In the genomic region with DNA sequence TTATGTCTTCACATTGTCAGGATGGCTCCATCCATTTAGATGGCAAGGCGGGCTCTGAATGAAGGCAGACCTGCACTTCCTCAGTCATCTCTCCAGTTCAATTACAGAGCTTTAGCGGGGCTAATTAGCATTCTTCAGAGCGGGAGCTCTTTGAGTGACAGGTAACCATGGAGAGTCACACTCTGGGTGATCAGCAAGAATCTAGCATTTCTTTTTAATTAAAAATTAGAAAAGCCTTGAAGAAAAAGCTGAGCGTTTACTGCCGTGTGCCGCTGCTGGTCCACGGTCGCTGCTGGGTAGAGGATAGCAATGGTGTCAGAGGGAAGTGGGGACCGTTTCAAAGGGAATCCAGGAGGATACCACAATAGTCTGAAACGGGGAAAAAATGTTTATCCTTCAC, we compare ENCODE assay signal across 11 mouse cellular contexts.
DNase-seq lines count a peak whose midpoint lies in the region; ATAC-seq lines count a peak whose summit lies in the region.
"Had no signal": no experiment of that assay in that cellular context is flagged by ENCODE, and none has a peak within 500 bp of the region (broad histone marks: within the 10 kb centered on the region; RNA-seq: fewer than 3 reads in every experiment).

No protein-coding gene starts in this region.

- peak overlapping the region; percentile 56 for H3K4me2 ChIP-seq in forebrain, embryonic 13.5 days
- H3K4me2 ChIP-seq in limb, embryonic 12.5 days, result peak overlapping the region; percentile 37
- H3K4me2 ChIP-seq: embryonic facial prominence, embryonic 15.5 days; liver, embryonic 15.5 days had no signal

- H3K27me3 ChIP-seq in forebrain, embryonic 13.5 days, result no peaks in the 10 kb centered on the region
- no peaks in the 10 kb centered on the region for H3K27me3 ChIP-seq in limb, embryonic 12.5 days
- H3K27me3 ChIP-seq: embryonic facial prominence, embryonic 15.5 days; liver, embryonic 15.5 days had no signal

- no peaks in the 10 kb centered on the region for H3K9me3 ChIP-seq in forebrain, embryonic 13.5 days (replicated peaks)
- no peaks in the 10 kb centered on the region for H3K9me3 ChIP-seq in limb, embryonic 12.5 days
- H3K9me3 ChIP-seq: embryonic facial prominence, embryonic 15.5 days; liver, embryonic 15.5 days had no signal

- ATAC-seq in forebrain, embryonic 13.5 days, result peak; percentile 93
- ATAC-seq in limb, embryonic 12.5 days (ENCODE audit: insufficient number of reproducible peaks, insufficient read depth, low FRiP score, low TSS enrichment, low read depth), result no peak
- no peak for ATAC-seq in activated CD4-positive, CD25-positive, alpha-beta regulatory T cell, adult 4 months
- ATAC-seq: CD4-positive, CD25-positive, alpha-beta regulatory T cell, adult 4 months had no signal

- peaks cover 21% of the 10 kb centered on the region for H3K4me1 ChIP-seq in forebrain, embryonic 13.5 days
- H3K4me1 ChIP-seq in limb, embryonic 12.5 days (replicated peaks), result peaks cover 21% of the 10 kb centered on the region
- H3K4me1 ChIP-seq: embryonic facial prominence, embryonic 15.5 days; liver, embryonic 15.5 days had no signal

- DNase-seq in layer of hippocampus, adult 18-20 months (ENCODE audit: low spot score in 2 of 2), result peak; percentile 13 to 39
- DNase-seq in layer of hippocampus, adult 11-12 months (ENCODE audit: low spot score), result no peak
- DNase-seq in retina, embryonic 14.5 days (ENCODE audit: low spot score), result peak; percentile 39
- DNase-seq in natural killer cell, adult 2 months (ENCODE audit: low spot score in 2 of 2), result no peak
- DNase-seq in T-cell, adult 2 months (ENCODE audit: low spot score), result no peak

- peak overlapping the region; percentile 30 for H3K4me3 ChIP-seq in forebrain, embryonic 13.5 days
- no peak overlapping the region for H3K4me3 ChIP-seq in limb, embryonic 12.5 days (replicated peaks)
- H3K4me3 ChIP-seq: embryonic facial prominence, embryonic 15.5 days; liver, embryonic 15.5 days had no signal

- H3K27ac ChIP-seq in forebrain, embryonic 13.5 days, result peak overlapping the region; percentile 69
- peak overlapping the region; percentile 56; the same call in 1 of the 2 replicates for H3K27ac ChIP-seq in limb, embryonic 12.5 days
- H3K27ac ChIP-seq: embryonic facial prominence, embryonic 15.5 days; liver, embryonic 15.5 days had no signal

- H3K9ac ChIP-seq in forebrain, embryonic 13.5 days, result peak overlapping the region; percentile 59
- no peak overlapping the region for H3K9ac ChIP-seq in limb, embryonic 12.5 days (replicated peaks)
- H3K9ac ChIP-seq: embryonic facial prominence, embryonic 15.5 days; liver, embryonic 15.5 days had no signal

- no peaks in the 10 kb centered on the region for H3K36me3 ChIP-seq in forebrain, embryonic 13.5 days (ENCODE audit: poor library complexity, severe bottlenecking)
- no peaks in the 10 kb centered on the region for H3K36me3 ChIP-seq in limb, embryonic 12.5 days
- H3K36me3 ChIP-seq: embryonic facial prominence, embryonic 15.5 days; liver, embryonic 15.5 days had no signal

- WGBS in forebrain, embryonic 13.5 days, result 2% methylated on average over 10 of the region's 10 CpGs
- 24% methylated on average over 10 of the region's 10 CpGs for WGBS in limb, embryonic 12.5 days

Comparison
In these comparisons a context has a peak if more than half of its experiments do, and no peak if none do; other contexts are left out.
1. DNase-seq: peak in layer of hippocampus, adult 18-20 months (2 of 2) and retina, embryonic 14.5 days (single experiment); none in layer of hippocampus, adult 11-12 months (single experiment), natural killer cell, adult 2 months (0 of 2) and T-cell, adult 2 months (single experiment).